Mouse (Mus musculus) testis, adult 2 months (tissue): ENCODE results near the gene Atp7b. TPM values are rescaled to one million over a fixed set of nuclear protein-coding genes. Genes with fewer than 3 reads are reported as not detected.

ENCODE experiments used
- H3K27ac ChIP-seq: fragments of 200-500 bp; 2 replicates; pipeline ENCODE4 v1.5.1; 2012; ENCODE audit warnings: low read depth, low read length; ENCODE audit not compliant: control insufficient read depth, insufficient read depth
- H3K27me3 ChIP-seq: fragments of 200-500 bp; 2 replicates; pipeline ENCODE4 v1.6.1; 2012; ENCODE audit warnings: mild to moderate bottlenecking, low read length, moderate library complexity; ENCODE audit not compliant: control insufficient read depth, insufficient read depth
- H3K36me3 ChIP-seq: fragments of 200-500 bp; 2 replicates; pipeline ENCODE4 v1.6.1; 2012; ENCODE audit warnings: mild to moderate bottlenecking, low read length; ENCODE audit not compliant: control insufficient read depth, insufficient read depth
- H3K4me1 ChIP-seq: fragments of 200-500 bp; 2 replicates; pipeline ENCODE4 v1.6.1; 2012; ENCODE audit warnings: low read length; ENCODE audit not compliant: control insufficient read depth, insufficient read depth
- H3K4me3 ChIP-seq: fragments of 200-500 bp; 2 replicates; pipeline ENCODE4 v1.5.1; 2012; ENCODE audit warnings: low read depth, mild to moderate bottlenecking, low read length, moderate library complexity, mixed read lengths; ENCODE audit not compliant: control insufficient read depth
- CTCF ChIP-seq: fragments of 200-500 bp; IDR thresholded peaks from 2 replicates; pipeline ENCODE4 v1.5.1; 2012; ENCODE audit warnings: low read depth, mild to moderate bottlenecking, inconsistent platforms, low read length, moderate library complexity; ENCODE audit not compliant: control insufficient read depth, insufficient read depth, insufficient replicate concordance
- POLR2A ChIP-seq: fragments of 200-500 bp; IDR thresholded peaks from 2 replicates; pipeline ENCODE4 v1.6.1; 2012; ENCODE audit warnings: low read depth, mild to moderate bottlenecking, inconsistent platforms, low read length, moderate library complexity; ENCODE audit not compliant: control insufficient read depth
- polyA plus RNA-seq: library from polyadenylated mRNA; depleted of rRNA; stranded (reverse); fragments of >200 nt; gene quantifications from 2 replicates; pipeline ENCODE4 v1.2.3, GENCODE M21; 2012; rRNA removed

The Atp7b gene
- polyA plus RNA-seq, result 2.9 and 3.1 TPM in 2 replicates

- Histone ChIP-seq H3K27me3 (no peaks in the 10 kb centered on the region), H3K4me3 (peak within 1 kb of the TSS; percentile 97), H3K4me1 (peaks cover 6% of the 10 kb centered on the region), H3K27ac (peak within 1 kb of the TSS; percentile 62), H3K36me3 (peaks cover 2% of the 10 kb centered on the region; the same call in 1 of the 2 replicates)
- TF ChIP-seq POLR2A, result no peak
- no peak for TF ChIP-seq CTCF
These were observed at the start of gene Atp7b for GRCm38 (mm10) chr8:22059821-22060445. Gene Atp7b, minus strand, starts transcription at chr8:22060305.

- TF ChIP-seq CTCF (no peak), POLR2A (no peak)
- Histone ChIP-seq H3K36me3 (no peaks in the 10 kb centered on the region), H3K4me3 (no peak overlapping the region), H3K4me1 (no peaks in the 10 kb centered on the region), H3K27ac (no peak overlapping the region), H3K27me3 (no peaks in the 10 kb centered on the region)
These were observed 46.9 kb upstream of the Atp7b start for GRCm38 (mm10) chr8:22107020-22107419.

- no peaks in the 10 kb centered on the region for H3K27me3 ChIP-seq
- no peak overlapping the region for H3K27ac ChIP-seq
These were observed 31.5 kb upstream of the Atp7b start for GRCm38 (mm10) chr8:22091568-22091967.

GRCm38 (mm10) chr8:22089226-22089625 is 29.1 kb upstream of the Atp7b start:
- no peak for TF ChIP-seq POLR2A
- no peak for TF ChIP-seq CTCF
- Histone ChIP-seq H3K27me3 (no peaks in the 10 kb centered on the region), H3K27ac (no peak overlapping the region), H3K36me3 (no peaks in the 10 kb centered on the region), H3K4me3 (no peak overlapping the region), H3K4me1 (no peaks in the 10 kb centered on the region)

More at GRCm38 (mm10) chr8:22091568-22091967, 31.5 kb upstream of the Atp7b start:
- Histone ChIP-seq H3K36me3 (no peaks in the 10 kb centered on the region), H3K4me3 (no peak overlapping the region), H3K4me1 (no peaks in the 10 kb centered on the region)
- TF ChIP-seq POLR2A (no peak), CTCF (no peak)

GRCm38 (mm10) chr8:22079313-22080007 is 19.4 kb upstream of the Atp7b start:
- no peak overlapping the region for H3K27ac ChIP-seq
- no peaks in the 10 kb centered on the region for H3K27me3 ChIP-seq
- H3K4me3 ChIP-seq, result no peak overlapping the region
- TF ChIP-seq POLR2A, result no peak
- TF ChIP-seq CTCF, result no peak
- H3K4me1 ChIP-seq, result no peaks in the 10 kb centered on the region
- H3K36me3 ChIP-seq, result no peaks in the 10 kb centered on the region

GRCm38 (mm10) chr8:22061126-22061525 is 1.0 kb upstream of the Atp7b start:
- Histone ChIP-seq H3K27me3 (no peaks in the 10 kb centered on the region), H3K36me3 (peaks cover 4% of the 10 kb centered on the region; the same call in 1 of the 2 replicates), H3K27ac (no peak overlapping the region), H3K4me1 (peaks cover 6% of the 10 kb centered on the region), H3K4me3 (no peak overlapping the region; the same call in 1 of the 2 replicates)
- TF ChIP-seq CTCF, result no peak
- TF ChIP-seq POLR2A, result no peak

- H3K27me3 ChIP-seq, result no peaks in the 10 kb centered on the region
- peak; percentile 97 for TF ChIP-seq POLR2A
- no peak for TF ChIP-seq CTCF
- peaks cover 6% of the 10 kb centered on the region for H3K4me1 ChIP-seq
- H3K4me3 ChIP-seq, result peak within 1 kb of the TSS; percentile 97
- H3K36me3 ChIP-seq, result peaks cover 4% of the 10 kb centered on the region; the same call in 1 of the 2 replicates
- peak within 1 kb of the TSS; percentile 62 for H3K27ac ChIP-seq
These were observed 363 bp upstream of the Atp7b start, which contains the start of gene Alg11 for GRCm38 (mm10) chr8:22060446-22060889. Gene Alg11, plus strand, starts transcription at chr8:22060721.
